Mouse (Mus musculus): ENCODE results near the gene Il17c. TPM values are rescaled to one million over a fixed set of nuclear protein-coding genes. Genes with fewer than 3 reads are reported as not detected.

Il17c gene
- polyA plus RNA-seq, 1 experiment: not detected

- DNase-seq (ENCODE audit: low spot score): no peak
These were observed 8.8 kb downstream of the Il17c start for GRCm38 (mm10) chr8:122430646-122431045.

GRCm38 (mm10) chr8:122431694-122432442, 10.0 kb downstream of the Il17c start:
- no peak for DNase-seq (ENCODE audit: low spot score)

- peak; percentile 48 for DNase-seq (ENCODE audit: low spot score)
These were observed 10.8 kb downstream of the Il17c start, which contains the start of gene Cyba for GRCm38 (mm10) chr8:122432443-122433268. Gene Cyba (minus strand): TSS chr8:122432930.

GRCm38 (mm10) chr8:122433269-122433905, 11.6 kb downstream of the Il17c start:
- DNase-seq (ENCODE audit: low spot score): no peak

- DNase-seq (ENCODE audit: low spot score): no peak
These were observed 13.6 kb downstream of the Il17c start for GRCm38 (mm10) chr8:122435375-122435774.

- DNase-seq (ENCODE audit: low spot score): no peak
These were observed 14.3 kb downstream of the Il17c start for GRCm38 (mm10) chr8:122436146-122436545.

- no peak for DNase-seq (ENCODE audit: low spot score)
These were observed 14.8 kb downstream of the Il17c start for GRCm38 (mm10) chr8:122436586-122437125.

- no peak for DNase-seq (ENCODE audit: low spot score)
These were observed 16.0 kb downstream of the Il17c start for GRCm38 (mm10) chr8:122437708-122438331.

GRCm38 (mm10) chr8:122439336-122439735, 17.5 kb downstream of the Il17c start:
- DNase-seq (ENCODE audit: low spot score): no peak

GRCm38 (mm10) chr8:122441326-122441725, 19.5 kb downstream of the Il17c start:
- no peak for DNase-seq (ENCODE audit: low spot score)

- DNase-seq (ENCODE audit: low spot score): no peak
These were observed 20.5 kb downstream of the Il17c start for GRCm38 (mm10) chr8:122442356-122442755.

- no peak for DNase-seq (ENCODE audit: low spot score)
These were observed 21.0 kb downstream of the Il17c start for GRCm38 (mm10) chr8:122442781-122443180.

GRCm38 (mm10) chr8:122443262-122444006, 21.6 kb downstream of the Il17c start, which contains the start of gene Mvd:
Gene Mvd (minus strand): TSS chr8:122443422.
- peak; percentile 93 for DNase-seq (ENCODE audit: low spot score)

GRCm38 (mm10) chr8:122444058-122444748, 22.4 kb downstream of the Il17c start:
- DNase-seq (ENCODE audit: low spot score): peak; percentile 77

GRCm38 (mm10) chr8:122445203-122445602, 23.4 kb downstream of the Il17c start:
- DNase-seq (ENCODE audit: low spot score): no peak

- DNase-seq (ENCODE audit: low spot score): no peak
These were observed 29.4 kb downstream of the Il17c start for GRCm38 (mm10) chr8:122451161-122451703.

- no peak for DNase-seq (ENCODE audit: low spot score)
These were observed 30.3 kb downstream of the Il17c start for GRCm38 (mm10) chr8:122452154-122452553.

- no peak for DNase-seq (ENCODE audit: low spot score)
These were observed 32.6 kb downstream of the Il17c start for GRCm38 (mm10) chr8:122454409-122454808.

GRCm38 (mm10) chr8:122457171-122457570, 35.4 kb downstream of the Il17c start:
- peak; percentile 54 for DNase-seq (ENCODE audit: low spot score)

All from urinary bladder, adult 2 months (tissue).